Mouse (Mus musculus) heart, postnatal 0 days (tissue): ENCODE measurements around the gene H2-M5.

Experiments
- CTCF ChIP-seq: IDR thresholded peaks from 2 replicates; pipeline ENCODE4 v1.5.1; 2016; ENCODE audit warnings: antibody characterized with exemption, control low read depth, low read depth
- EP300 ChIP-seq: IDR thresholded peaks from 2 replicates; pipeline ENCODE4 v1.6.1; 2016; ENCODE audit warnings: antibody characterized with exemption, low read depth

DNA sequence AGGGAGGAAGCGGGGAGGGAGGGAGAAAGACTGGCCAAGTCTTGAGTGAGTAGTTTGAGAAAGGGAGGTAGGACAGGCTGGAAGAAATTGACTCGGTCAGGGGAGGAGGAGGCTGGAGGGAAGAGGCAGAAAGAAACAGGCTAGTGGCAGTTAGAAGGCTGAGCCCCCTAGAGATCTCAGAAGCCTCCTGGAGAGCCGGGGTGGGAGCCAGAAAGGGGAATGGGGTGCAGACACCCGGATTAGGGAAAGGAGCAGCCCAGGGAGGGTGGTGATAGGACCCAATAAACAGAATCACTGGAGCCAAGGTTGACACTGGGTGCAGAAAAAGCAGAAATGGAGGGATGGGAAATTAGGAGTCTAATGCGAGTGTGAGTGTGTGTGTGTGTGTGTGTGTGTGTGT, 45.6 kb downstream of the H2-M5 start:
- TF ChIP-seq CTCF (no peak), EP300 (no peak)
